Mouse (Mus musculus): ENCODE data around the gene Amz1. TPM values are rescaled to one million over a fixed set of nuclear protein-coding genes. Genes with fewer than 3 reads are reported as not detected.
A peak's percentile ranks its signal among the peaks of the same experiment; 100 is the strongest.

Gene Amz1
- polyA plus RNA-seq, 1 experiment from 2014 or later = 3.9 TPM

DNA sequence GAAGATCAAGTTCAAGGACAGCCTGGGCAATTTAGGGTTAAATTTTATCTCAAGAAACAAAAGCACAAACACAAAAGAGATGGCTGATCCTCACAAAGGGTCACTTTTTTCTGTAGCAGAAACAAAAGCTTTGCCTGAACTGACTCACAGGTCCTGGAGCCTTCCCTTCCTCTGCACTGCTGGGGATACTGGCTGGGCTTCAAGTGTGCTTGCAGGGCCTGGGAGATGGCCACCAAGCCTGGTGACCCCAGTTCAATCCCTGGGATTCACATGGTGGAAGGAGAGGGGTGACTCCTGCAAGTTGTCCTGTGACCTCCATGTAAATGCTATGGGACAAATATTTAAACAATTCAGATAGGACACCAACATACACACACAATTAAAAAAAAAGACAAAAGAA lies 65.6 kb downstream of the Amz1 start:
- Histone ChIP-seq H3K27me3 (ENCODE audit: control insufficient read depth, insufficient read depth, low read length) (no peaks in the 10 kb centered on the region), H3K4me1 (replicated peaks; ENCODE audit: control insufficient read depth, insufficient read depth, low read length) (peaks cover 48% of the 10 kb centered on the region), H3K36me3 (replicated peaks; ENCODE audit: control insufficient read depth, insufficient read depth) (peaks cover 9% of the 10 kb centered on the region), H3K9me3 (ENCODE audit: control insufficient read depth, low read length) (no peaks in the 10 kb centered on the region), H3K4me3 (replicated peaks; ENCODE audit: low read length) (no peak overlapping the region), H3K4me2 (replicated peaks) (no peak overlapping the region), H3K27ac (peak overlapping the region; percentile 85), H3K9ac (no peak overlapping the region)
- DNase-seq (ENCODE audit: low spot score) = no peak
- ATAC-seq (ENCODE audit: low FRiP score) = no peak

GRCm38 (mm10) chr5:140790392-140790791 lies 66.5 kb downstream of the Amz1 start:
- H3K36me3 ChIP-seq (replicated peaks; ENCODE audit: control insufficient read depth, insufficient read depth) = peaks cover under 1% of the 10 kb centered on the region; the same call in 1 of the 2 replicates
- no peaks in the 10 kb centered on the region for H3K9me3 ChIP-seq (ENCODE audit: control insufficient read depth, low read length)
- DNase-seq (ENCODE audit: low spot score) = no peak
- peak overlapping the region; percentile 85 for H3K27ac ChIP-seq
- ATAC-seq (ENCODE audit: low FRiP score) = no peak
- WGBS = 61% methylated on average over 2 of the region's 2 CpGs
- H3K4me2 ChIP-seq (replicated peaks) = no peak overlapping the region
- peaks cover 55% of the 10 kb centered on the region for H3K4me1 ChIP-seq (replicated peaks; ENCODE audit: control insufficient read depth, insufficient read depth, low read length)
- no peak overlapping the region for H3K9ac ChIP-seq
- H3K4me3 ChIP-seq (replicated peaks; ENCODE audit: low read length) = no peak overlapping the region
- H3K27me3 ChIP-seq (ENCODE audit: control insufficient read depth, insufficient read depth, low read length) = no peaks in the 10 kb centered on the region

GRCm38 (mm10) chr5:140790937-140791877 lies 67.3 kb downstream of the Amz1 start:
- Histone ChIP-seq H3K27me3 (ENCODE audit: control insufficient read depth, insufficient read depth, low read length) (no peaks in the 10 kb centered on the region), H3K9ac (no peak overlapping the region), H3K4me3 (replicated peaks; ENCODE audit: low read length) (no peak overlapping the region), H3K4me1 (replicated peaks; ENCODE audit: control insufficient read depth, insufficient read depth, low read length) (peaks cover 55% of the 10 kb centered on the region), H3K9me3 (ENCODE audit: control insufficient read depth, low read length) (no peaks in the 10 kb centered on the region), H3K27ac (peak overlapping the region; percentile 85), H3K36me3 (replicated peaks; ENCODE audit: control insufficient read depth, insufficient read depth) (no peaks in the 10 kb centered on the region), H3K4me2 (replicated peaks) (no peak overlapping the region)
- DNase-seq (ENCODE audit: low spot score) (peak; percentile 80), ATAC-seq (ENCODE audit: low FRiP score) (peak; percentile 70; the same call in 1 of the 2 replicates)
- 29% methylated on average over 9 of the region's 9 CpGs for WGBS

DNA sequence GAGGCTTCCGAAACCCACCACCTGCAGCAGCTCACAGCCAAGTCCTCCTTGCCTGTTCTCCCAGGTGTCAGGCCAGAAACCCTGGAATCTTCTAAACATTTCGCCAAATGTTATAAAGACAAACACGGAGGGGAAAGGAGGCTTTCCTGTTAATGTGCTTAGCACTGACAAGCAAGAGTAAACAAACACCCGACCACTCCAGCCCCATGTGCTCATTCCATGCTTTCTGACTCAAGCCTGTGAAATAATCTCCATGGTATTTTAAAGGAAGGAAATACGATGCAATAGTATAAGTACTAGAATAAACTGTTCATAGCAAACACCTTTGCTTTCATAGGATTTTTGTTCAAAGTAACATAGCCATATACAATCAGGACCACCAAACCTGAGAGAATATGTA lies 68.3 kb downstream of the Amz1 start:
- H3K4me1 ChIP-seq (replicated peaks; ENCODE audit: control insufficient read depth, insufficient read depth, low read length) = peaks cover 55% of the 10 kb centered on the region
- H3K36me3 ChIP-seq (replicated peaks; ENCODE audit: control insufficient read depth, insufficient read depth) = no peaks in the 10 kb centered on the region
- H3K4me3 ChIP-seq (replicated peaks; ENCODE audit: low read length) = no peak overlapping the region
- WGBS = 63% methylated on average over 5 of the region's 5 CpGs
- no peak for ATAC-seq (ENCODE audit: low FRiP score)
- no peaks in the 10 kb centered on the region for H3K27me3 ChIP-seq (ENCODE audit: control insufficient read depth, insufficient read depth, low read length)
- H3K27ac ChIP-seq = peak overlapping the region; percentile 85
- no peaks in the 10 kb centered on the region for H3K9me3 ChIP-seq (ENCODE audit: control insufficient read depth, low read length)
- H3K9ac ChIP-seq = no peak overlapping the region
- no peak overlapping the region for H3K4me2 ChIP-seq (replicated peaks)
- DNase-seq (ENCODE audit: low spot score) = no peak

DNA sequence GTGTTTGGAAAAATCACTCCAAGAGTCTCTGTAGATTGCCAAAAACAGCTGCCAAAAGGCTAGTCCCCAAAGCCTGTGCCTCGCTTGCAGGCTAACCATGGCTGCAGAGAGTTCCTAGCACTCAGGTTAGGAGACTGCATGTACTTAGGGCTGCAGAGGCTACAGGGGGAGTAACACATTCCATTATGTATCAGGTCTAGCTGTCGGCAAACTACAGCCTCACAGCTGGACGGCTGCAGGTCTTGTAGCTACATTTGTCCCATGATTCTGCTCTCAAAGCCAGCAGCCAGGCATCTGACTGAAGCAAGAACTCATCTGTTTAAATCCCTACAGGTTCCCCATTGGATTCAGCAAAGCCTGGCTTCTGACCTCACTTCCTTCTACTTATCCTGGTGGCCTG lies 70.8 kb downstream of the Amz1 start:
- ATAC-seq (ENCODE audit: low FRiP score) = no peak
- H3K4me1 ChIP-seq (replicated peaks; ENCODE audit: control insufficient read depth, insufficient read depth, low read length) = peaks cover 60% of the 10 kb centered on the region
- 52% methylated on average over 3 of the region's 3 CpGs for WGBS
- no peaks in the 10 kb centered on the region for H3K36me3 ChIP-seq (replicated peaks; ENCODE audit: control insufficient read depth, insufficient read depth)
- H3K9me3 ChIP-seq (ENCODE audit: control insufficient read depth, low read length) = no peaks in the 10 kb centered on the region
- H3K27ac ChIP-seq = 0 out of 2 replicates have a peak overlapping the region, but pooled peaks have one; percentile 26
- no peak overlapping the region for H3K4me2 ChIP-seq (replicated peaks)
- H3K4me3 ChIP-seq (replicated peaks; ENCODE audit: low read length) = no peak overlapping the region
- no peak for DNase-seq (ENCODE audit: low spot score)
- no peaks in the 10 kb centered on the region for H3K27me3 ChIP-seq (ENCODE audit: control insufficient read depth, insufficient read depth, low read length)
- H3K9ac ChIP-seq = 0 out of 2 replicates have a peak overlapping the region, but pooled peaks have one; percentile 12

- ATAC-seq (ENCODE audit: low FRiP score) = no peak
These were observed 71.2 kb downstream of the Amz1 start for GRCm38 (mm10) chr5:140795176-140795575.

GRCm38 (mm10) chr5:140796051-140796450 lies 72.1 kb downstream of the Amz1 start:
- Histone ChIP-seq H3K9me3 (ENCODE audit: control insufficient read depth, low read length) (no peaks in the 10 kb centered on the region), H3K27me3 (ENCODE audit: control insufficient read depth, insufficient read depth, low read length) (no peaks in the 10 kb centered on the region), H3K9ac (no peak overlapping the region), H3K27ac (no peak overlapping the region), H3K36me3 (replicated peaks; ENCODE audit: control insufficient read depth, insufficient read depth) (no peaks in the 10 kb centered on the region), H3K4me3 (replicated peaks; ENCODE audit: low read length) (no peak overlapping the region), H3K4me2 (replicated peaks) (no peak overlapping the region), H3K4me1 (replicated peaks; ENCODE audit: control insufficient read depth, insufficient read depth, low read length) (peaks cover 47% of the 10 kb centered on the region)
- WGBS = 68% methylated on average over 3 of the region's 3 CpGs
- DNase-seq (ENCODE audit: low spot score) = no peak
- no peak for ATAC-seq (ENCODE audit: low FRiP score)

More at GRCm38 (mm10) chr5:140795176-140795575, 71.2 kb downstream of the Amz1 start:
- no peak overlapping the region for H3K4me2 ChIP-seq (replicated peaks)
- H3K27ac ChIP-seq = no peak overlapping the region
- H3K9me3 ChIP-seq (ENCODE audit: control insufficient read depth, low read length) = no peaks in the 10 kb centered on the region
- no peaks in the 10 kb centered on the region for H3K27me3 ChIP-seq (ENCODE audit: control insufficient read depth, insufficient read depth, low read length)
- 56% methylated on average over 2 of the region's 2 CpGs for WGBS
- H3K9ac ChIP-seq = 0 out of 2 replicates have a peak overlapping the region, but pooled peaks have one; percentile 12
- H3K36me3 ChIP-seq (replicated peaks; ENCODE audit: control insufficient read depth, insufficient read depth) = no peaks in the 10 kb centered on the region
- DNase-seq (ENCODE audit: low spot score) = no peak
- peaks cover 56% of the 10 kb centered on the region for H3K4me1 ChIP-seq (replicated peaks; ENCODE audit: control insufficient read depth, insufficient read depth, low read length)
- no peak overlapping the region for H3K4me3 ChIP-seq (replicated peaks; ENCODE audit: low read length)

DNA sequence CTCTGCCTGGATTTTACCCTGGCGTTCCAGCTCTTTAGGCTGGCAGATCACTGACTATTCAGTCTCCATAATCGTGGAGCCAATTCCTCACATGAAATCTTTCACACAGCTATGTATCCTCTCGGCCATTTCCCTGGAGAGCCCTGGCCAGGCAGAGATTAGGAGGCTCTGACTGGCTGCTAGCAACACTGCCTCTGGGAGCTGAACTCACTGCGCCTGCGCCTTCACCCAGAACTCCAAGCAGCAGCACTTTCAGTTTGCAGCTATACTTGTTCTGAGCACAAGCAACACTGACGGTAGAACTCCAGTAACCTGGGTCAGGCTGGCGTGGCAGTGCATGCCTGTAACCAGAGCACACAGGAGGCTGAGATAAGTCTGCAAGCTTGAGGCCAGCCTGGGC lies 74.2 kb downstream of the Amz1 start:
- no peaks in the 10 kb centered on the region for H3K27me3 ChIP-seq (ENCODE audit: control insufficient read depth, insufficient read depth, low read length)
- peak overlapping the region; percentile 7; the same call in 1 of the 2 replicates for H3K27ac ChIP-seq
- H3K9me3 ChIP-seq (ENCODE audit: control insufficient read depth, low read length) = no peaks in the 10 kb centered on the region
- H3K36me3 ChIP-seq (replicated peaks; ENCODE audit: control insufficient read depth, insufficient read depth) = no peaks in the 10 kb centered on the region
- ATAC-seq (ENCODE audit: low FRiP score) (no peak), DNase-seq (ENCODE audit: low spot score) (no peak)
- peaks cover 27% of the 10 kb centered on the region for H3K4me1 ChIP-seq (replicated peaks; ENCODE audit: control insufficient read depth, insufficient read depth, low read length)
- H3K9ac ChIP-seq = no peak overlapping the region
- H3K4me2 ChIP-seq (replicated peaks) = no peak overlapping the region
- WGBS = 66% methylated on average over 7 of the region's 7 CpGs
- H3K4me3 ChIP-seq (replicated peaks; ENCODE audit: low read length) = no peak overlapping the region

GRCm38 (mm10) chr5:140798775-140799174 lies 74.8 kb downstream of the Amz1 start:
- no peaks in the 10 kb centered on the region for H3K27me3 ChIP-seq (ENCODE audit: control insufficient read depth, insufficient read depth, low read length)
- 70% methylated on average over 5 of the region's 5 CpGs for WGBS
- H3K27ac ChIP-seq = no peak overlapping the region
- H3K9ac ChIP-seq = no peak overlapping the region; the same call in 1 of the 2 replicates
- no peaks in the 10 kb centered on the region for H3K9me3 ChIP-seq (ENCODE audit: control insufficient read depth, low read length)
- no peaks in the 10 kb centered on the region for H3K36me3 ChIP-seq (replicated peaks; ENCODE audit: control insufficient read depth, insufficient read depth)
- ATAC-seq (ENCODE audit: low FRiP score) (no peak), DNase-seq (ENCODE audit: low spot score) (no peak)
- H3K4me2 ChIP-seq (replicated peaks) = no peak overlapping the region
- H3K4me3 ChIP-seq (replicated peaks; ENCODE audit: low read length) = no peak overlapping the region
- peaks cover 27% of the 10 kb centered on the region for H3K4me1 ChIP-seq (replicated peaks; ENCODE audit: control insufficient read depth, insufficient read depth, low read length)

Data from hindbrain, embryonic 14.5 days (tissue).